Mouse (Mus musculus) neural tube, embryonic 10.5 days (tissue): Measurements from ENCODE around the gene Flrt1.
"Not testable (repeated sequence)": the region's sequence is repeated elsewhere in the genome, so short reads cannot be mapped to it uniquely, and the experiment has no call there.

Source experiments
- DNase-seq: peaks from one replicate; pipeline ENCODE4 v3.0.0-alpha.2; 2017; ENCODE audit warnings: low spot score; ENCODE audit errors: extremely low spot score

Flrt1 gene

DNA sequence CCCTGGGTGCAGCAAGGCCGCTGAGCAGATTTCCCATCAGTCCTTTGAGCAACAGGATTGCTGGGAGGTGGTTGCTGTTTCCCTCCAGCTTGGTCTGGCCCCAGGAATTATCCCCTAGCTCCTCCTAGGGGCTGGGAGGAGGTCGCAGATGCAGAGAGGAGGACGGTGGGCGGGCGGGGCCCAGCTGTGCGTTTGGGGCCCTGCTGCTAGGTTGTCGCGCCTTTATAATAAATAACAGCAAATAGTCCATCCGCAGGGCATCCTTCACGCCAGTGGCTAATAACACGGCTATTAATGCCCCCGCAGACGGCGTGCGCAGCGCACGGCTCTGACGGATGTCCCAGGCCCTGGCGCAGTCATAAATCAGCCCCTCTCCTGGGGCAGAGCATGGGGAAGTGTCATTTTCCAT is 1.5 kb downstream of the Flrt1 start:
- DNase-seq = peak; percentile 68

DNA sequence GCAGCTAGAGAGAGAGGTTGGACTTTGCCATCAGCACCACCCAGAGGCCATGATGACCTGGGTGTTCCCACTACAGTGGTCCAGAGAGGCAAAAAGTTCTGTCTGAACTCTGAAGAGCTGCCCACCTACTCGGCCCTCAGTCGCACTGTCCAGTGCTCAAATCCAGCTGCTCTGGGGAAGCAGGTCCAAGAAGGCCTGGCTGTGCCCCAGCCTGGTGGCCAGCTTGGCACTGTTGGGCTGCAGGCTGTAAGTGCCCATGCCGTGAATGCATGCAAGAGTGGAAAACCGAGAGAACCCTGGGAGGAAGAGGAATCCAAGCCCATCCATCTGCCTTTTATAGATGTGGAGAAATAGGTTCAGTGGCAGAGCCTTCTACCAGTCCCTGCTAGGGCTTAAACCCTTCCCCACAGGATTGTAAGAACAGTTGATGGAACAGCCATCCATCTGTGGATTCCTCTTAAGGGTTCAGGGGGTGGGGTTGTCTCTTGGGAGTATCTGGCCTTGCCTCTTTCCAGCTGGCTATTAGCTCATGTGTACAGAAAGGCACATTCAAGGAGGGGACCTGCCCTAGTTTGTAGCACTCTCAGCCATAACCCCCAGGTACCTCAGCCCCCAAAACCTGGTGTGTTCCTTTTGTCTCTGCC is 2.1 kb downstream of the Flrt1 start:
- no peak for DNase-seq

DNA sequence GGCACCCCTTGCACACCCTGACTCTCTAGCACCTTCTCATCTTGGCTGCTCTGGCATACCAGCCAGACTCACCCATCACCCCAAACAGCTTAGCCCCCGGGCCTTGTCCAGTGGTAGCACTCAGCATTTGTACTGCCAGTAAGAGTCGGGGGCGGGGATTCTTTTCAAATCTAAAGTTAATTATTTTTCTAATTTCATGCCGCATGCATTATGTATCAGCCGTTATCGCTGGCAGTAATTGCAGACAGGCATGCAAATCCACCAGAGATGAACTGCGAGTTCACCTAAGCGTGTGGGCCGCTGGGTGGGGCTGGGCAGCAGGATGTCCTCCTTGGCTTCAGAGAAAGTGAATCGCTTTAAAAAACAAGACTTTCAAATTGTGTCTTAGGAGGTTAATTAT is 3.5 kb downstream of the Flrt1 start:
- no peak for DNase-seq

DNA sequence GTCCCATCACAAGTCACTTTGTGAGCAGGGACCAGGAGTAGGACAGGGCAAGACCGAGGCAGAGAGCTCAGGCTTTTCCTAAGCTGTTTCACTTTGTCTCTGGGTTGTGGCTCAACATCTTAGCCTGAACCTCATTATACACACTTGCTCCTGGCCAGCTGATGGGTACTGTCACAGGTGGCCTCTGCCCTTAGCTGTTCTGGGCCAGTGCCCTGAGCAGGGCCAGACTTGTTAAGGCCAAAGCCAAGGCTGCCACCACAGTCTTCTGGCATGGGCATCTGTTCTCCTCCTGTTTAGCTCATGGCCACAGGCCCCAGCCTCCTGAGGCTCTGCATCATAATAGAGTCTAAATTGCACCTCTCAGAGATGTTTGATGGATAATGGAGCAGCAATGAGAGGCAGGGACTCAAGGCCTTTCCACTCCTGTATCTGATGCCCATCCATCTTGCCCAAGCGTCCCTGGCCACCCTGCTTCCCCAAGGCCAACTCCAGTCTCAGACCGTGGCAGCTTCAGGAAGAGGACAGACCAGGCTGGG is 5.8 kb downstream of the Flrt1 start:
- no peak for DNase-seq

DNA sequence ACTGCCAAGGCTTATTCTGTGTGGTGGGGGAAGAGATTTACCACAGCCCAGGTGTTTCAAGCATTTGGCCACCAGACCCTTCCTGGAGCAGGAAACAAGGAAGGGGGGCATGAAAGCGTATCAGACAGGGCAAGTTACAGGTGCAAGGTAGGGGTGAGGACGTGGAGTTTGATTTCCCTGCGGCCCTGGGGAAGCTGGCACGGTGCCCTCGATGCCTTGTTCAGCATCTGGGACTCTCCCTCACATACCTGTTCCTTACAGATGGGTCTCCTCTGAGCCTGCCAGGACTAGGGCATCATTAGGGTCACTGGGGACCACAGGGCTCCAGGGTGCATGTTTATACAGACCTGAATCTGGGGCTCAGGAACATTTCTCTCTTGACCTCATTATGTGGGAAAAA is 12.8 kb downstream of the Flrt1 start:
- DNase-seq = no peak

DNA sequence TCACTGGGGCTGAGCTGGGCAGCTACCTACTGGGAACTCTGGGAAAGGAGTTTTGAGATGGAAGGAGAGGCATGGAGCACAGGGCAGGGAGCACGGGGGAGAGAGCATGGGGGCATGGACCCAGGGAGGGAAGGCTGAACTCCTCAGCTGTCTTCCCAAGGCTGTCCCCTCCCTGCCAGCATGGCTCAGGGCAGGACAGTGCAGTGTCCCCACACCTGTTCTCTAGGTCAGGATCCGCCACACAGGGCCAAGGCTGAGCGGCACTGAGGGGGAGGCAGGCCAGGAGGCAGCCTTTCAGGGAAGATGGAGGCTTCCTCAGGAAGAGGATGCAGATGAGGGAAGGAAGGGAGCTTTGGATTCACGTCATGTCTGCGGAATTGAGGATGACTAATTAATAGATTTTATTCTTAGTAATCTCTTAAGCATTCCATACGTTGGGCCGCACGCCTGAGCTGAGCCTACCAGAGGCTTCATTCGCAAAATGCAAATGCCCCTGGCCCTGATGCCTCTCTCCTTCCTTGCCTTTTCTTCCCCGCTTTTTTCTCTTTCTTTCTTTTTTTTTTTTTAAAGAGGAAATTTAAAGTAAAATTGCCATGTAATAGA is 14.0 kb downstream of the Flrt1 start:
- no peak for DNase-seq

DNA sequence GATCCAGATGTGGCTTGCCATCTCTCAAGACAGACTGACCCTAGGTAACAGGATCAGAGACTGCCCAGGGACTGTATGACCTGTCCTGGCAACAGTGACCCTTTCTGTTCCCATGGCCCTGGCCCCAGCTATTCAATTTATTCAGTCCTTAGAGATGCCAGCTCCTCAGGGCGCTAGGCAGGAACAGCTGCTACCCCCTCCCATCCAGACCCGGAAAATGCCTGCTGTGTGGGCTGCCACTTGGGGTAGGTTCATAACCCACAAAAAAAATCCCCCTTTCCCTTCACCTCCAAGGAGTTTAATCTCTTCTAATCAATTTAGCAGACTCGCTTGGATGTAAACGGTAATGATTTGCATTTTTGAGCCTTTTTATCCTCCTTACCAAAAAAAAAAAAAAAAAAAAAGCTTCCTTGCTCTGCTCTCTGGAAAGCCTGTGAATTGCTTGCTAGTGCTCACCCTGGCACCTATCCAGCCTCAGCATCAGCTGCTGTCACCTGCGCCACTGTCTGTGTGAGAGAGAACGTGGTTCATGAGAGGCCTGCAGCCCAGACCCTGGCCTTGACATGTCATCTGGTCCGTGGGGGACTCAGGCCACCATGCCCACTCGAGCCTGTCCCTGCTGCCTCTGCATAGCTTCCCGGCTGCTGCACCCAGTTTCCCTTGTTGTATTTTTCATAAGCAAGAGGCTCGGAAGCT is 15.0 kb downstream of the Flrt1 start:
- no peak for DNase-seq

DNA sequence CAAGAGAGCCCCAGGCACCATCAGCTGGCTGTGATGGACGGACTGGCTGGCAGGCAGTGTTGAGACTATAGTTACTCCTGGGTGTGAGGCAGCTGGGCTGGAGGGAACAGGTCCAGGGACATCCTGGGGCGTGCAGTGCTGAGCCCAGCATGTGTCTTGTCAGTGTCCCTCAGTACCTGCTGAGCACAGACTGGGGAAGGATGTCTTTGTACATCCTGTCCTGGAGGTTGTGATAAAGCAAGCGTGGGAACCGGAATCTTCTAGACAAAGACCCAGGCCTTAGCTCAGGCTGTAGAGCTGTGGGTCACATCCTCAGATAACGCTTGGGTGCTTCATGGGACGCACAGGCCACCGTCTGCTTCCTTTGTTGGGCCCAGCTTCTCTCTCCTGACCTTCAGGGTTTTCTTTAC is 15.7 kb downstream of the Flrt1 start:
- DNase-seq = peak; percentile 15

DNA sequence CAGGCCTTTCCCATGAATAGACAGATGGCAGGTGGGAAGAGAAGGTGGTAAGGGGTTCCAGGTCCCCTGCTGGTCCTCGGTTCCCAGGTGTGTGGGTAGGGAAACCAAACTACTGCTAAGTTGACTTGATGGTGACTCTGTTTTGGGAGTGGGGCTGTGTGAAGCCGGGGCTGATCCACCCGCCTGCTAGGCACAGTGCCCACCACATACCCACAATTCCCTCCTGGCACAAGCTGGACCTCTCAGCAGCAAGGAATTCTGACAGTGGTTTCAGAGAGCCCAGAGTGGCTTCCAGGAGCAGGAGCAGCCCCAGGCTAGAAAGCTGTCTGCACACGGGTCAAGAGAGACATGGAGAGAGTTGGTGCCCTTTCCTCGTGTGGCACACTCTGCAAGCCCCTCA is 16.5 kb downstream of the Flrt1 start:
- DNase-seq = no peak

DNA sequence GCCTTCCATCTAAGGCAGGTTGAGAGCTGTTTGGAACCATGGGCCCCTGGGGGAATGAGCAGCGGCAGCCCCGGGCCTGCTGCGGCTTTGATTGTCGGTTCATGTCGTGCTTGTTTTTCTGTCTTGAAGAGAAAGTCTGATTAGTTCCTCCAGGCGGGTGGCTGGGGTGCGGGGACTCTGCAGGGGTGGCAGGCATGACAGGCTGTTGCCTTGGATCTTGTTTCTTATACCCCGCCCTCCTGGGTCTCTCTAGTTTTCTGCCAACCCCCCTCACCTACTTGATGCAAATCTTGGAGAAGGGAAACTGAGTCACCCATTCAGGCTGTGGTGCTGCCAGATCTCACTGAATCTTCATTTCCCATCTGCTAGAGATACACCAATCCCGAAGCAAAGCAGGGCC is 17.0 kb downstream of the Flrt1 start:
- DNase-seq = no peak

DNA sequence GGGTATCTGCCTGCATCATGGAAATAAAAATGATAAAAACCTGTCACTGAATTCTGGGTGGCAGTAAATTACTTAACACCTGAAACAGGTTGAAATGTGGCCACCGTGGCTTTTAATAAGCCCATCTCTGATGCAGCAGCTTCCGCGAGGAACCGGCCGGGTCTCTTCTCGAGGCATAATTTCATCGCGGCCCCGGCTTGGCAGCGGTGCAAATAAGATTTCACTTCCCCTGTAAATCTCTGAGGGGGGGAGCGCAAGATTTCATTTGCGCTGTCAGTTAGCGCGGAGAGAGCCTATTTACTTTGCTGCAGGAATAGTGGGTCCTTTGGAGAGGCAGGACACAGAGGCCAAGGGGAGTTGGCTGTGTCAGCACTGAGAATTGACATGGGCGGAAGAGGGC is 20.8 kb downstream of the Flrt1 start:
- no peak for DNase-seq

DNA sequence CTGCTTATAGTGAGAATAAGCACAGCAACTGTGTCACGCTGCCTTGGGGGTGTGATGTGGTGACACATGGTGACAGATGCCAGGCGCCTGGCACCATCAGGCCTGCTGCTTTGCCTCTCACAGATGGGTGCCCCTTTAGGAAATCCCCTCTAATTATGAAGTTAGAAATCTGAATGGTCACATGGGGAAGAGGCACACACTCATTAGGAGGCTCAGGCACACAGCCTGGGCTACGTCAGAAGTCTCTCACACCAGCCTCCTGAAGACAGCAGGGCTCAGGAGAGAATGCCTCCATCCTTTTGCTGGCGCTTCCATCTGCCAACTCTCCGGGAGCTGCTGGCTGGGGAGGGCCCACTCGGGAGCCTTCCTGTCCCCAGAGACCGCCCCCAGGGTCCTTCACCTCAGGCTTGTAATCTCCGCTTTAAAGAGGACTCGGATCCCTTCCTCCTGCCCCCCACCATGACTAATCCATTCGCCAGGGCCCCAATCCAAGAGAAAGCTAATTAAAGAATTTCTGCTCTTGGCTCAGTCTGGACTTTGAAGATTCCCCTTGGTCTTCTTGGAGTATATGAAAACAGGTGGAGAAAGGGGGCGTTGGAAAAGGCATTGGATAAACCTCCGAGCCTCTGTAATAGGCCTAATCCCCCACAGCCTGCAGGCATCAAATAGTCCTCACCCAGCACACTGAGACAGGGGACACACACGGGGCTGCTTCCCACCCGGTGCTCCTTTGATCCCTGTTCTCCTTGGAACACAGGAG is 22.3 kb downstream of the Flrt1 start:
- DNase-seq = no peak

DNA sequence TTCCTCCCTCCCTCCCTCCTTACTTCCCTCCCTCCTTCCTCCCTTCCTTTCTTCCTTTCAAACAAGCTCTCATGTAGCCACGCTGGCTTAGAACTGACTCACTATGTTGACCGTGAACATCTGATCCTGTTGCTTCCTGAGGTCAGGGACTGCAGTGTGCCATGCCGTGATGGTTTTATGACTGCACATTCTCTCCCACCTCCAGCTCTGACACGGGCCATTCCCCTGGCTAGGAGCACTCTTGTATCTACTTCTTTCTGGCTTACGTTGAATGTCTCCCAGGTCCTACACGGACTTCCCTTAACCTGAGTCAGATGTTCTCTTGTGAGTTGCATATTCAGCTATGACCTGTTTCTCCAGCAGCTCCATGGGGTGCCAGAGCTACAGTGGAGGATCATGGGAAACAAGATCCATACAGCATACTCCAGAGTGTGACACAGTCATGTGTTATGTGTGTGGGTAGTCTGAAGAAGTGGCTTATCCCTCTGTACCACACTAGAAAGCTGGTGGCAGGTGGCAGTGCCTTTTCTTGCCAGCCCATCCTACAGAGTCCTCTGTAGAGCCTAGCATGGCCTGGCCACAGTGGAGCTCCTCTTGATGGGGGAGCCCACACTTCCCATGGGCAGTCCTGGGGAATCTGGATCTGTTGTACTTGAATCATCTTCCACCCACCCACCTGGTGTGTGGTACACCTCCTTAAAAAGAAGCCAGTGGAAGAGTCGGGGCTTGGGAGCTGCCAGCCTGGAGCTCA is 23.8 kb downstream of the Flrt1 start:
- no peak for DNase-seq

DNA sequence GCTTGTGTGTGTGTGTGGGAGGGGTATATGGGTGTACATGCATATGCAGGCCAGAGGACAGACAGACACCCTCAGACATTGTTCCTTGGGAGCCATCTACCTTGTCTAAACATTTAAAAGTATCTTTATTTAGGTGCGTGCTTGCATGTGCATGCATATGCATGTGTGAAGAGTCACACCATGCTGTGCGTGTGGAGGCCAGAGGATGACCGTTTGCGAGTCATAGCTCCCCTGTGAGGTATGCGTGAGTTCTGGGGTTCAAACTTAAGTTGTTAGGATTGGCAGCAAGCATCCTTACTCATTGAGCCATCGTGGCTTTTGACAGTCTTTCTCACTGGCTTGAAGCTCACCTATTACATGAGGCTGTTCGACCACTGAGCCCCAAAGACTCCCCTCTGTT is 27.3 kb downstream of the Flrt1 start:
- no peak for DNase-seq

DNA sequence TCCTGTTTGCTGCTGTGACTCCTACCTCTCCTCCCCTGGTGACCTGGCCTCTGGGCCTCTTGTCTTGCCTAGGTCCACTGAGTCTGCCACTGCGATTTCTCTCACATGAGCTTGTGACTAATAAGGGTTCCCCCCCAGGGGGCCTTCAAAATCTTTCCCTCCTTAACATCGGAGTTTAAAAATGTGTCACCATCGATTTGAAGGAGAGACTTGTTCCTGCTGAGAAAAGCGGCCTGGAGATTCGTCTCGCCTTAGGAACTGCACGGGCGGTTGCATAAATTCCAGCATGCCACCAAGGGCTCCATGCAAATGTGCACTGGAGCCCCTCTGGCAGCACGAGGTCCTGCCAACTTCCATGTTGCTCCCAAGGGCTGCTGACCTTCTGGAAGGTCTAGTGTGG is 27.9 kb downstream of the Flrt1 start:
- no peak for DNase-seq

DNA sequence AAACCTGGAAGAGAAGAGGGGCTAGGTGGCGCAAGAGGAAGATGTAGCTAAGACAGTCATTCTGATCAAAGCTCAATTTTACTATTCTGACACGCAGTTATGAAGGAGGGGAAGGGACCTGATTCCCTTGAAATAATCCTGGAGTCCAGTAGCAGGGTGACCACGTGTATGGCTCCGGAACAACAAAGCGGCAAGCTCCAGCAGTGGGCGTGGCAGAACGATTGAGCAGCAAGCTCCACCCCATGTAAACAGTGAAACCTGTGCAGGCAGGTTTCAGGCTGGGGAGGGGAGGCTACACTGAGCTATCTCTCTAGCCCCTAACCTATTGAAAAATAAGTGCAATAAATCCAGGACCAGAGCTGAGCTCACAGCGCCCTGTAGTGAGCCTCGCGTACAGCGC is 30.2 kb downstream of the Flrt1 start:
- DNase-seq = not testable (repeated sequence)

DNA sequence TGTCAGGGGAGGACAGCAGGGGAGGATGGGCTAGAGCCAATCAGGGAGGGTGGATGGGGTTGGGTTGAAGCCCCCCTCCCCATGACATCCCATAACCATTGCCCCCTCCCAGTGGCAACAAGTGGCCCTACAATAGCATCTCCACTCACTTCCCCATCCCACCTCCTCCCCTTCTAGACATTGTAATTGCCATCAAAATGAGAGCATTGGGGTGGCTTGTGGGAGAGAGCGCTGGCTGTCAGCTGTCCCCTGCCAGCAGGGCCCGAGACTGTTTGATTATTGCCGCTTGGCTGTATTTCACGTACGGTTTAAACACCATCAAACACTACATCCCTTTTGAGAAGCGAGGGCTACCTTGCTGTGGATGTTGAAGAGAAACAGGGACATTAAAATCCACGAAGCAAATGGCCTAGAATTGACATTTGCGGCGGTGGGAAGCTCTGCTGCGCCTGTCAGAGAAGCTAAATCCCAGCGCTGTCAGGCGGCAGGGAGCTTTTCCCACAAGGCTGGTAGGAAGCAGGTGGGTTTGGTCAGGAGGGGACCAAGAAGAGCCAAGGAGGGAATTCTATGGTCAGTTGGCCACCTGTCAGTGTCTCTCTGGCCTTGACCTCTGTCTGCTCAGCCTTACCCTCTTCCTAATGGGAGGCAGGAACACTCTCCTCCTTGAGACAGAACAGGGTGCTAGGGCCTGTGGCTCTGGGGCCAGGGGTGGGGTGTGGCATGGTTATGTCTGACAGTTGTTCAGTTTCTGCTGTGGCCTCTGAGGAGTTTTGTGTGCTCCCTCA is 31.3 kb downstream of the Flrt1 start:
- DNase-seq = peak; percentile 19

DNA sequence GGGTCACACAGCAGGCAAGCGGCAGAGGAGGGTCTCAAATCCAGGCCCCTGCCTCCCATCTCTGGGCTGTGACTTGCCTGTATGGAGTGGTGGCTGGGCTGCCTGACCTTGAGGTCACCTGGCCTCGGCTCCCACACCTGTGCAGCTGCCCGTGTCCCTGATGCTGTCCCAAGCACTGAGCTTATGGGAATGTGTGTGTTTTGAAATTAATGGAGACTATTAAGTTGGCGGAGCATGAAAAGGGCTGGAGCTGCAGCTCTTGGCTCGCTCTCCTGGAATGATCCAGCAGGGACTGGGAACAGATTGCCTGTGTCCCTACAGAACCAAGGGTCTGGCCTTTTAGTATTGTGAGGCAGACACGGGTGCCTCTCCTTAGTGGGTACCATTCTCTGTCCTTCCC is 33.3 kb downstream of the Flrt1 start:
- DNase-seq = no peak

DNA sequence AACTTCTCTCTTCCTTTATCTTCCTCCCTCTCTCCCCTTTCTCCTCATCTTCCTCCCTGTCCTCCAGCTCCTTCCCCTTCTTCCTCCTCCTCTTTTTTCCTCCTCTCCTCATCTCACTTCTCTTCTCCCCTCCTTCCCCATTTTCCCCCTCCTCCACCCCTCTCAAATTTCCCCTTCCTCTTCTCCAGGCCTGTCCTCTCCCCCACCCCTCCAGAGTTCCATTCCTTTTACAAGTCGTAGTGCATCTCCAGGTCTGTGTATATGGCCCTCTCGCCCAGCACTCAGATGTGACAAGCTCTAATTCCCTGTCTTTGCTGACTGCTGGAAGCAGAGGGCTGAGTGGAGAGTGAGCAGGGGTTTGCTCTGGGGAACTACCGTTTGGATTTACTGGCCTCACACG is 34.8 kb downstream of the Flrt1 start:
- peak; percentile 52 for DNase-seq
